Mouse (Mus musculus) ES-Bruce4 (cell line): ENCODE data around the gene Sema4c. TPM values are rescaled to one million over a fixed set of nuclear protein-coding genes. Genes with fewer than 3 reads are reported as not detected.
A peak's percentile ranks its signal among the peaks of the same experiment; 100 is the strongest.

Source experiments
- H3K27ac ChIP-seq: 2 replicates; pipeline ENCODE4 v1.5.1; 2012; ENCODE audit warnings: low read length, inconsistent platforms; ENCODE audit not compliant: insufficient read depth
- H3K27me3 ChIP-seq: 2 replicates; pipeline ENCODE4 v1.6.1; 2012; ENCODE audit warnings: mild to moderate bottlenecking, low read length, inconsistent platforms; ENCODE audit not compliant: control insufficient read depth, poor library complexity, insufficient read depth, severe bottlenecking
- H3K36me3 ChIP-seq: 2 replicates; pipeline ENCODE4 v1.6.1; 2012; ENCODE audit warnings: inconsistent platforms, mild to moderate bottlenecking, low read length, moderate library complexity; ENCODE audit not compliant: control insufficient read depth, poor library complexity, insufficient read depth, severe bottlenecking
- H3K4me1 ChIP-seq: one replicate; pipeline ENCODE4 v1.8.1; 2011; ENCODE audit warnings: low read length; ENCODE audit not compliant: control insufficient read depth, insufficient read depth
- H3K4me3 ChIP-seq: 2 replicates; pipeline ENCODE4 v1.5.1; 2011; ENCODE audit warnings: low read depth, mild to moderate bottlenecking, low read length
- H3K9ac ChIP-seq: 2 replicates; pipeline ENCODE4 v1.6.1; 2012; ENCODE audit warnings: low read depth, mild to moderate bottlenecking, inconsistent platforms; ENCODE audit not compliant: poor library complexity, severe bottlenecking
- H3K9me3 ChIP-seq: replicated peaks from 2 replicates; pipeline ENCODE4 v1.6.1; 2012; ENCODE audit warnings: mild to moderate bottlenecking, low read length, inconsistent platforms; ENCODE audit not compliant: control insufficient read depth, poor library complexity, insufficient read depth, severe bottlenecking
- CTCF ChIP-seq: IDR thresholded peaks from one replicate; pipeline ENCODE4 v1.8.1; 2011; ENCODE audit warnings: low read depth, low read length
- EP300 ChIP-seq: IDR thresholded peaks from 2 replicates; pipeline ENCODE4 v1.6.1; 2011; ENCODE audit warnings: low read depth, low read length; ENCODE audit not compliant: insufficient read depth
- POLR2A ChIP-seq: IDR thresholded peaks from one replicate; pipeline ENCODE4 v1.8.1; 2011; ENCODE audit warnings: low read length; ENCODE audit not compliant: insufficient read depth
- polyA plus RNA-seq: library from polyadenylated mRNA; stranded (reverse); fragments of >200 nt; gene quantifications from 2 replicates; pipeline ENCODE4 v1.2.4, GENCODE M21; 2011; ENCODE audit warnings: low read depth; ENCODE audit not compliant: missing spikeins, insufficient read depth, insufficient read length

Sema4c gene
- polyA plus RNA-seq, 1 experiment, result 11.2 TPM

DNA sequence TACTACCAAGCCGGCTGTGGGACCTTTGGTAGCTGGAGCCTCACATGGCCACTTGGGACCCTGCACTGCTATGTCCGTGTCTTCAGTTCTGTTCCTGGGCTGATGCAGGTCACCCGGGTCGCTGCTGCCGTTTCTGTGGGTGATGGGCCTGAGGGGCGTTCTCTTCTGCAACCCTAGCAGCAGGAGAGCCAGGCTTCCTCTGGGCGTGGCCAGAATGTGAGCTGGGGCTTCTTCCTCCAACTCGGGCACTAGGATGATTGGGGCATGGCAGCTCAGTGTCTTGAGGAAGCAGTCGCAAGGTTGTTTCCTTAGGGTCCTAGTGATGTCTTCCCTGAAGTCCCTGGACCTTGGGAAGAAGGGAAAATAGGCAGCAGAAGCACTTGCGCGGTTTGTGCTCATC lies 38.5 kb downstream of the Sema4c start:
- no peak overlapping the region for H3K4me3 ChIP-seq
- no peak overlapping the region for H3K9ac ChIP-seq
- H3K36me3 ChIP-seq, result peaks cover 33% of the 10 kb centered on the region
- H3K27me3 ChIP-seq, result no peaks in the 10 kb centered on the region
- H3K4me1 ChIP-seq, result peaks cover 2% of the 10 kb centered on the region
- H3K27ac ChIP-seq, result no peak overlapping the region
- TF ChIP-seq EP300, result no peak
- TF ChIP-seq POLR2A, result no peak
- TF ChIP-seq CTCF, result no peak
- H3K9me3 ChIP-seq, result no peaks in the 10 kb centered on the region

GRCm38 (mm10) chr1:36518259-36518658 lies 39.9 kb downstream of the Sema4c start:
- TF ChIP-seq CTCF, result no peak
- no peak for TF ChIP-seq EP300
- TF ChIP-seq POLR2A, result no peak
- no peak overlapping the region for H3K27ac ChIP-seq
- peaks cover 2% of the 10 kb centered on the region for H3K4me1 ChIP-seq
- H3K9ac ChIP-seq, result no peak overlapping the region
- no peaks in the 10 kb centered on the region for H3K9me3 ChIP-seq
- H3K27me3 ChIP-seq, result no peaks in the 10 kb centered on the region
- H3K36me3 ChIP-seq, result peaks cover 24% of the 10 kb centered on the region
- H3K4me3 ChIP-seq, result no peak overlapping the region

GRCm38 (mm10) chr1:36513718-36514117 lies 44.4 kb downstream of the Sema4c start:
- Histone ChIP-seq H3K27me3 (no peaks in the 10 kb centered on the region), H3K36me3 (0 out of 2 replicates have a peak, but pooled peaks cover 8% of the 10 kb centered on the region), H3K27ac (no peak overlapping the region), H3K4me1 (peaks cover 2% of the 10 kb centered on the region), H3K9ac (no peak overlapping the region), H3K4me3 (no peak overlapping the region), H3K9me3 (no peaks in the 10 kb centered on the region)
- no peak for TF ChIP-seq POLR2A
- TF ChIP-seq CTCF, result peak; percentile 71

GRCm38 (mm10) chr1:36513310-36513709 lies 44.8 kb downstream of the Sema4c start:
- Histone ChIP-seq H3K27ac (no peak overlapping the region), H3K9me3 (no peaks in the 10 kb centered on the region), H3K36me3 (0 out of 2 replicates have a peak, but pooled peaks cover 8% of the 10 kb centered on the region)

DNA sequence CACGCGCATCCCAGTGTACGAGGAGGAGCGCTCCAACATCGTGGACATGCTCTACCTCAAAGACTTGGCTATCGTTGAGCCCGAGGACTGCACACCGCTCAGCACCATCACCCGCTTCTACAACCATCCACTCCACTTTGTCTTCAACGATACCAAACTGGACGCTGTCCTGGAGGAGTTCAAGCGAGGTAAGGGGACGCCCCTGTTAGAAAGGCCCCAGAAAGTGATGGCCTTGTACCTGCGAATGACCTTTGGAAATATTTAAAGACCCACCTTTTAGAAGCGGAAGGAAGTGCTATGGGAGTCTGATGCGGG lies 45.2 kb downstream of the Sema4c start:
- Histone ChIP-seq H3K27me3 (no peaks in the 10 kb centered on the region), H3K4me1 (peaks cover 2% of the 10 kb centered on the region), H3K27ac (no peak overlapping the region), H3K9ac (peak overlapping the region; percentile 97), H3K4me3 (peak overlapping the region; percentile 68), H3K9me3 (no peaks in the 10 kb centered on the region), H3K36me3 (0 out of 2 replicates have a peak, but pooled peaks cover 8% of the 10 kb centered on the region)
- TF ChIP-seq EP300 (no peak), CTCF (no peak), POLR2A (no peak)

More at GRCm38 (mm10) chr1:36513310-36513709, 44.8 kb downstream of the Sema4c start:
- Histone ChIP-seq H3K4me3 (peak overlapping the region; percentile 68), H3K4me1 (peaks cover 2% of the 10 kb centered on the region), H3K9ac (peak overlapping the region; percentile 97), H3K27me3 (no peaks in the 10 kb centered on the region)
- no peak for TF ChIP-seq POLR2A
- no peak for TF ChIP-seq EP300
- TF ChIP-seq CTCF, result no peak

DNA sequence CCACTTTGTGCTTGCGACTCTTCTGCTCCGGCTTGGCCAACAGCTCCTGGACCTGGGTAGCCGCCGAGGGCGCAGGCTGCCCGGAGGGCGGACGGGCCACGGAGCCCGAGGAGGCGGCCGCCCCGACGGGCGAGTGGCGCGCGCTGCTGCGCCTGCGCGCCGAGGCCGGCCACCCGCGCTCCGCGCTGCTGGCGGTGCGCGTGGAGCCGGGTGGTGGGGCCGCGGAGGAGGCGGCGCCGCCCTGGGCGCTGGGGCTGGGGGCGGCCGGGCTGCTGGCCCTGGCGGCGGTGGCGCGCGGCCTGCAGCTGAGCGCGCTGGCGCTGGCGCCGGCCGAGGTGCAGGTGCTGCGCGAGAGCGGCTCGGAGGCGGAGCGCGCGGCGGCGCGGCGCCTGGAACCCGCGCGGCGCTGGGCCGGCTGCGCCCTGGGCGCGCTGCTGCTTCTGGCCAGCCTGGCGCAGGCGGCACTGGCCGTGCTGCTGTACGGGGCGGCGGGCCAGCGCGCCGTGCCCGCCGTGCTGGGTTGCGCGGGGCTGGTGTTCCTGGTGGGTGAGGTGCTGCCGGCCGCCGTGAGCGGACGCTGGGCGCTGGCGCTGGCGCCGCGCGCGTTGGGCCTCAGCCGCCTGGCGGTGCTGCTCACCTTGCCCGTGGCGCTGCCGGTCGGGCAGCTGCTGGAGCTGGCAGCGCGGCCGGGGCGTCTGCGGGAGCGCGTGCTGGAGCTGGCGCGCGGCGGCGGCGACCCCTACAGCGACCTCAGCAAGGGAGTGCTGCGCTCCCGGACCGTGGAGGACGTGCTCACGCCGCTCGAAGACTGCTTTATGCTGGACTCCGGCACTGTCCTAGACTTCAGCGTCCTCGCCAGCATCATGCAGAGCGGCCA lies 45.8 kb downstream of the Sema4c start:
- Histone ChIP-seq H3K27me3 (no peaks in the 10 kb centered on the region), H3K9ac (peak overlapping the region; percentile 97), H3K36me3 (0 out of 2 replicates have a peak, but pooled peaks cover 8% of the 10 kb centered on the region), H3K9me3 (no peaks in the 10 kb centered on the region), H3K4me3 (peak overlapping the region; percentile 68), H3K27ac (0 out of 2 replicates have a peak overlapping the region, but pooled peaks have one; percentile 11), H3K4me1 (peaks cover 2% of the 10 kb centered on the region)
- TF ChIP-seq POLR2A (no peak), CTCF (no peak), EP300 (no peak)
